Mouse (Mus musculus): Measurements from ENCODE around the gene Tph1. TPM values are rescaled to one million over a fixed set of nuclear protein-coding genes. Genes with fewer than 3 reads are reported as not detected.
"Not testable (repeated sequence)": the region's sequence is repeated elsewhere in the genome, so short reads cannot be mapped to it uniquely, and the experiment has no call there.

Gene Tph1
- polyA plus RNA-seq, 1 experiment from 2014 or later = 2.9 TPM

GRCm38 (mm10) chr7:46680732-46681131 is 8.4 kb upstream of the Tph1 start:
- no peaks in the 10 kb centered on the region for H3K9me3 ChIP-seq
- H3K36me3 ChIP-seq = no peaks in the 10 kb centered on the region
- ATAC-seq (replicated peaks) = no peak
- no peaks in the 10 kb centered on the region for H3K4me1 ChIP-seq
- H3K4me3 ChIP-seq = no peak overlapping the region
- no peak overlapping the region for H3K27ac ChIP-seq (replicated peaks)
- no peak overlapping the region for H3K9ac ChIP-seq (replicated peaks)
- H3K4me2 ChIP-seq (replicated peaks) = no peak overlapping the region
- H3K27me3 ChIP-seq = no peaks in the 10 kb centered on the region

- H3K9ac ChIP-seq (replicated peaks); H3K36me3 ChIP-seq; H3K27me3 ChIP-seq; H3K27ac ChIP-seq (replicated peaks); H3K4me2 ChIP-seq (replicated peaks); H3K9me3 ChIP-seq; H3K4me1 ChIP-seq; H3K4me3 ChIP-seq; ATAC-seq (replicated peaks): not testable (repeated sequence)
- 75% methylated on average over 7 of the region's 7 CpGs for WGBS
Measured at GRCm38 (mm10) chr7:46679044-46679443, 6.7 kb upstream of the Tph1 start.

GRCm38 (mm10) chr7:46678417-46678816 is 6.1 kb upstream of the Tph1 start:
- Histone ChIP-seq H3K4me3 (no peak overlapping the region), H3K9ac (replicated peaks) (no peak overlapping the region), H3K4me2 (replicated peaks) (no peak overlapping the region), H3K27ac (replicated peaks) (no peak overlapping the region), H3K9me3 (no peaks in the 10 kb centered on the region), H3K27me3 (no peaks in the 10 kb centered on the region), H3K36me3 (no peaks in the 10 kb centered on the region), H3K4me1 (no peaks in the 10 kb centered on the region)
- no peak for ATAC-seq (replicated peaks)
- WGBS = 90% methylated on average over 3 of the region's 3 CpGs

- Histone ChIP-seq H3K4me1 (no peaks in the 10 kb centered on the region), H3K4me3 (no peak overlapping the region), H3K36me3 (no peaks in the 10 kb centered on the region), H3K9me3 (no peaks in the 10 kb centered on the region), H3K9ac (replicated peaks) (no peak overlapping the region), H3K27me3 (no peaks in the 10 kb centered on the region), H3K27ac (replicated peaks) (no peak overlapping the region), H3K4me2 (replicated peaks) (no peak overlapping the region)
- ATAC-seq (replicated peaks) = no peak
- WGBS = 61% methylated on average over 5 of the region's 5 CpGs
Measured at GRCm38 (mm10) chr7:46676808-46677360, 4.5 kb upstream of the Tph1 start.

- Histone ChIP-seq H3K27me3 (no peaks in the 10 kb centered on the region), H3K36me3 (no peaks in the 10 kb centered on the region), H3K4me2 (replicated peaks) (no peak overlapping the region), H3K4me1 (peaks cover 5% of the 10 kb centered on the region; the same call in 1 of the 2 replicates), H3K4me3 (no peak overlapping the region), H3K27ac (replicated peaks) (no peak overlapping the region), H3K9me3 (no peaks in the 10 kb centered on the region), H3K9ac (replicated peaks) (no peak overlapping the region)
- WGBS = 88% methylated on average over 8 of the region's 8 CpGs
- ATAC-seq (replicated peaks) = no peak
Measured at GRCm38 (mm10) chr7:46675886-46676285, 3.5 kb upstream of the Tph1 start.

GRCm38 (mm10) chr7:46675061-46675460 is 2.7 kb upstream of the Tph1 start:
- ATAC-seq (replicated peaks) = no peak
- H3K4me1 ChIP-seq = peaks cover 6% of the 10 kb centered on the region; the same call in 1 of the 2 replicates
- no peak overlapping the region for H3K4me2 ChIP-seq (replicated peaks)
- no peaks in the 10 kb centered on the region for H3K27me3 ChIP-seq
- no peak overlapping the region for H3K4me3 ChIP-seq
- 80% methylated on average over 7 of the region's 7 CpGs for WGBS
- H3K9me3 ChIP-seq = no peaks in the 10 kb centered on the region
- no peak overlapping the region for H3K9ac ChIP-seq (replicated peaks)
- no peak overlapping the region for H3K27ac ChIP-seq (replicated peaks)
- H3K36me3 ChIP-seq = no peaks in the 10 kb centered on the region

- Histone ChIP-seq H3K27me3 (peaks cover 5% of the 10 kb centered on the region; the same call in 1 of the 2 replicates), H3K4me2 (replicated peaks) (peak overlapping the region; percentile 29), H3K9me3 (no peaks in the 10 kb centered on the region), H3K9ac (replicated peaks) (no peak overlapping the region), H3K27ac (replicated peaks) (no peak overlapping the region), H3K36me3 (no peaks in the 10 kb centered on the region), H3K4me1 (peaks cover 11% of the 10 kb centered on the region; the same call in 1 of the 2 replicates), H3K4me3 (no peak overlapping the region)
- no peak for ATAC-seq (replicated peaks)
- 1% methylated on average over 21 of the region's 21 CpGs for WGBS
Measured at GRCm38 (mm10) chr7:46667256-46667655, 5.1 kb downstream of the Tph1 start.

- Histone ChIP-seq H3K9ac (replicated peaks) (no peak overlapping the region), H3K9me3 (no peaks in the 10 kb centered on the region), H3K4me1 (peaks cover 5% of the 10 kb centered on the region; the same call in 1 of the 2 replicates), H3K27ac (replicated peaks) (no peak overlapping the region), H3K27me3 (peaks cover 5% of the 10 kb centered on the region; the same call in 1 of the 2 replicates), H3K4me3 (no peak overlapping the region), H3K4me2 (replicated peaks) (no peak overlapping the region), H3K36me3 (no peaks in the 10 kb centered on the region)
- WGBS = 38% methylated on average over 9 of the region's 9 CpGs
- ATAC-seq (replicated peaks) = no peak
Measured at GRCm38 (mm10) chr7:46665236-46665635, 7.1 kb downstream of the Tph1 start.

GRCm38 (mm10) chr7:46661591-46662090 is 10.7 kb downstream of the Tph1 start:
- 28% methylated on average over 18 of the region's 18 CpGs for WGBS
- no peaks in the 10 kb centered on the region for H3K9me3 ChIP-seq
- no peak overlapping the region for H3K27ac ChIP-seq (replicated peaks)
- ATAC-seq (replicated peaks) = no peak
- no peaks in the 10 kb centered on the region for H3K36me3 ChIP-seq
- H3K27me3 ChIP-seq = peaks cover 5% of the 10 kb centered on the region; the same call in 1 of the 2 replicates
- no peak overlapping the region for H3K4me2 ChIP-seq (replicated peaks)
- no peak overlapping the region for H3K9ac ChIP-seq (replicated peaks)
- no peaks in the 10 kb centered on the region; the same call in 1 of the 2 replicates for H3K4me1 ChIP-seq
- H3K4me3 ChIP-seq = no peak overlapping the region

GRCm38 (mm10) chr7:46652279-46652678 is 20.1 kb downstream of the Tph1 start:
- no peak for ATAC-seq (replicated peaks)

GRCm38 (mm10) chr7:46650231-46650630 is 22.1 kb downstream of the Tph1 start:
- H3K4me1 ChIP-seq; H3K9me3 ChIP-seq; H3K27ac ChIP-seq (replicated peaks); H3K36me3 ChIP-seq; H3K9ac ChIP-seq (replicated peaks); ATAC-seq (replicated peaks); H3K4me3 ChIP-seq; H3K27me3 ChIP-seq; H3K4me2 ChIP-seq (replicated peaks): not testable (repeated sequence)
- 49% methylated on average over 5 of the region's 5 CpGs for WGBS

More at GRCm38 (mm10) chr7:46652279-46652678, 20.1 kb downstream of the Tph1 start:
- no peak overlapping the region for H3K27ac ChIP-seq (replicated peaks)
- H3K4me3 ChIP-seq = no peak overlapping the region
- 77% methylated on average over 2 of the region's 2 CpGs for WGBS
- no peaks in the 10 kb centered on the region for H3K27me3 ChIP-seq
- no peaks in the 10 kb centered on the region for H3K36me3 ChIP-seq
- no peaks in the 10 kb centered on the region for H3K4me1 ChIP-seq
- no peaks in the 10 kb centered on the region for H3K9me3 ChIP-seq
- no peak overlapping the region for H3K4me2 ChIP-seq (replicated peaks)
- no peak overlapping the region for H3K9ac ChIP-seq (replicated peaks)

- no peak for ATAC-seq (replicated peaks)
- Histone ChIP-seq H3K36me3 (no peaks in the 10 kb centered on the region), H3K4me1 (no peaks in the 10 kb centered on the region), H3K27me3 (no peaks in the 10 kb centered on the region), H3K9ac (replicated peaks) (no peak overlapping the region), H3K27ac (replicated peaks) (no peak overlapping the region), H3K4me2 (replicated peaks) (no peak overlapping the region), H3K9me3 (no peaks in the 10 kb centered on the region), H3K4me3 (no peak overlapping the region)
- 61% methylated on average over 4 of the region's 4 CpGs for WGBS
Measured at GRCm38 (mm10) chr7:46648431-46649140, 23.8 kb downstream of the Tph1 start.

All from forebrain, embryonic 15.5 days (tissue).